Mouse (Mus musculus): ENCODE data around the gene Rbms3. TPM values are rescaled to one million over a fixed set of nuclear protein-coding genes. Genes with fewer than 3 reads are reported as not detected.

Gene Rbms3
- polyA plus RNA-seq, 1 experiment from 2014 or later = 13.1 TPM

DNA sequence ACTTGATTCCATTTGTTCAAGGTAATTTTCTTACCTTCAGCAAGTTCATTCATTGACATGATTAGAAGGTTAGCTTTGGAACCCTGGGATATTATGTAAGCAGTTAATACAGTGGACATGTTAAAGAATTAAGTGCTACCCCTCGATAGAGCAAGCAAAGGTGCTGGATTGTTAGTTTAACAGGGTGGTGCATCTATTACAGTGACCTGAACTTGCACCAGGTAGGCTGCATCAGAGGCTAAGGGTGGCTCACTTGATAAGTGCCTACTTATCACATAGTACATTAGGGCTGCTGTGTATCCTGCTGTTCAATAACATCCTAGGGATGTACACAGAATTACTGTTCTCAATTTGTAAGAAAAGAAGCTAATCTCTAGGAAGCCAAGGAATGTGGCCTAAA is 996.6 kb downstream of the Rbms3 start:
- no peak for ATAC-seq
- H3K4me1 ChIP-seq (replicated peaks; ENCODE audit: control insufficient read depth, insufficient read depth, low read length) = no peaks in the 10 kb centered on the region; the same call in 1 of the 2 replicates
- 52% methylated on average over 1 of the region's 1 CpGs for WGBS

DNA sequence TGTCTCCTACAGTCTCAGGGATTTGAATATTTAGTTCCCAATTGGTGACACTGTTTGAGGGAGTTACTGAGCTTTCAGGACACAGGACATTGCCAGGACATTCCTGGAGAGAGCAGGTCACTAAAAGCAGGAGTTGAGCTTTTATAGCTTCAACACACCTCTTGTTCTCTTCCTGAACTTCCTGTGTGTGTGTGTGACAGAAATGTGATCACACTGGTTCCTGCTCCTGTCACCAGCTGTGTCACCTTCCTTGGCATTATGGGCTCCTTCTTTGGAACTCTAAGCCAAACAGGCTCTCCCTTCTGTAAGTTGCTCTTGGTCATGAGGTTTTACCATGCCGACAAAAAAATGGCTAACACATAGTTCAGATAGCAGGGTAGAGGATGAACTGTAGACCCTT is 997.9 kb downstream of the Rbms3 start:
- H3K4me1 ChIP-seq (replicated peaks; ENCODE audit: control insufficient read depth, insufficient read depth, low read length) = no peaks in the 10 kb centered on the region; the same call in 1 of the 2 replicates
- no peak overlapping the region for H3K9ac ChIP-seq (ENCODE audit: low read depth, low read length)
- no peak overlapping the region for H3K27ac ChIP-seq (ENCODE audit: low read depth, low read length)
- no peak for TF ChIP-seq CTCF (IDR thresholded peaks at IDR 0.05; ENCODE audit: low read depth)
- 85% methylated on average over 1 of the region's 1 CpGs for WGBS
- no peak for ATAC-seq
- H3K36me3 ChIP-seq (ENCODE audit: control insufficient read depth, insufficient read depth) = no peaks in the 10 kb centered on the region
- H3K9me3 ChIP-seq (ENCODE audit: control insufficient read depth) = 0 out of 2 replicates have a peak, but pooled peaks cover 3% of the 10 kb centered on the region
- H3K27me3 ChIP-seq (replicated peaks; ENCODE audit: control insufficient read depth, insufficient read depth, low read length) = no peaks in the 10 kb centered on the region
- H3K4me2 ChIP-seq (replicated peaks; ENCODE audit: low read depth) = no peak overlapping the region
- H3K4me3 ChIP-seq (ENCODE audit: low read depth, low read length) = no peak overlapping the region

More for the DNA sequence above, 996.6 kb downstream of the Rbms3 start:
- Histone ChIP-seq H3K27me3 (replicated peaks; ENCODE audit: control insufficient read depth, insufficient read depth, low read length) (no peaks in the 10 kb centered on the region), H3K27ac (ENCODE audit: low read depth, low read length) (no peak overlapping the region), H3K4me3 (ENCODE audit: low read depth, low read length) (no peak overlapping the region), H3K36me3 (ENCODE audit: control insufficient read depth, insufficient read depth) (no peaks in the 10 kb centered on the region), H3K9me3 (ENCODE audit: control insufficient read depth) (0 out of 2 replicates have a peak, but pooled peaks cover 3% of the 10 kb centered on the region), H3K4me2 (replicated peaks; ENCODE audit: low read depth) (no peak overlapping the region), H3K9ac (ENCODE audit: low read depth, low read length) (no peak overlapping the region)
- TF ChIP-seq CTCF (IDR thresholded peaks at IDR 0.05; ENCODE audit: low read depth) = no peak

DNA sequence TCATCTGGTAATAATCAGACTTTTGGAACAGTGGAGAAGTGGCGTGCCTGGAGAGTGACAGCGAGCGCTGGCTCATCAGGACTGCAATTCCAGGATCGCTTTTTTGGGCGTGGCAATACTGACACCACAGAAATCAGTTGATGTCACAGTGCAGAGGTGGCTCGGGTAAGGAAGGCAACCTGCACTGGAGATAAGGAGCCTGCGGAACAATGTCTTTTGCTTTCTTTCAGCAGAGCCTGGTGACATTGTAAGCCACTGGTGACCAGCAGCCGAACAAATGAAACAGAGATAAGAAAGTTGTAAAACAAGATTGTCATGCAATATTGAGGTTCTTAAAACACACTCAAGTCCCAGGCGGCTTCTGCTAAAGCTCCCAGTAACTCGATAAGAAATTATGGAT is 998.9 kb downstream of the Rbms3 start:
- H3K36me3 ChIP-seq (ENCODE audit: control insufficient read depth, insufficient read depth) = no peaks in the 10 kb centered on the region
- H3K27ac ChIP-seq (ENCODE audit: low read depth, low read length) = no peak overlapping the region
- H3K4me3 ChIP-seq (ENCODE audit: low read depth, low read length) = no peak overlapping the region
- ATAC-seq = peak; percentile 38
- TF ChIP-seq CTCF (IDR thresholded peaks at IDR 0.05; ENCODE audit: low read depth) = no peak
- H3K27me3 ChIP-seq (replicated peaks; ENCODE audit: control insufficient read depth, insufficient read depth, low read length) = no peaks in the 10 kb centered on the region
- H3K4me2 ChIP-seq (replicated peaks; ENCODE audit: low read depth) = no peak overlapping the region; the same call in 1 of the 2 replicates
- H3K9me3 ChIP-seq (ENCODE audit: control insufficient read depth) = 0 out of 2 replicates have a peak, but pooled peaks cover 3% of the 10 kb centered on the region
- H3K9ac ChIP-seq (ENCODE audit: low read depth, low read length) = 0 out of 2 replicates have a peak overlapping the region, but pooled peaks have one; percentile 7
- WGBS = 38% methylated on average over 10 of the region's 10 CpGs
- no peaks in the 10 kb centered on the region; the same call in 1 of the 2 replicates for H3K4me1 ChIP-seq (replicated peaks; ENCODE audit: control insufficient read depth, insufficient read depth, low read length)

DNA sequence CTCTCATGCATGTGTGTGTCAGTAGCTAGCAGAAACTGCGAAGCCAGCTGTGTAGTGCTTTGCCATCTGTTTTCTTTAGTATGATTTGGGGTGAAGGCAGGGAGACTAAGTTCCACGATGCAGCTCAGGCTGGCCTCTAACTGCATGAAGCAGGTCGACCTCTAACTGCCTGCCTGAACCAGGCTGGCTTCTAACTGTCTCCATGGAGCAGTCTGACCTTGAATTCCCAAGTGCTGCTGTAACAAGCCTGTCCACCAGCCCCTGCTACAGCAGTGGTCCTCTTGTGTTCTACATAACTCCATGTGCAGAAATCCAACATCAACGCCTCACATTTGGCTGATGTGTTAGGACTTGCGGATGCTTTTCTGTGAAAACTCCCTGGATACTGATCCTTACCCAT is 1009.3 kb downstream of the Rbms3 start:
- Histone ChIP-seq H3K4me1 (replicated peaks; ENCODE audit: control insufficient read depth, insufficient read depth, low read length) (no peaks in the 10 kb centered on the region), H3K27me3 (replicated peaks; ENCODE audit: control insufficient read depth, insufficient read depth, low read length) (no peaks in the 10 kb centered on the region), H3K9me3 (ENCODE audit: control insufficient read depth) (no peaks in the 10 kb centered on the region), H3K9ac (ENCODE audit: low read depth, low read length) (no peak overlapping the region), H3K27ac (ENCODE audit: low read depth, low read length) (no peak overlapping the region), H3K36me3 (ENCODE audit: control insufficient read depth, insufficient read depth) (no peaks in the 10 kb centered on the region), H3K4me2 (replicated peaks; ENCODE audit: low read depth) (no peak overlapping the region), H3K4me3 (ENCODE audit: low read depth, low read length) (no peak overlapping the region)
- WGBS = 73% methylated on average over 5 of the region's 5 CpGs
- ATAC-seq = no peak
- no peak for TF ChIP-seq CTCF (IDR thresholded peaks at IDR 0.05; ENCODE audit: low read depth)

DNA sequence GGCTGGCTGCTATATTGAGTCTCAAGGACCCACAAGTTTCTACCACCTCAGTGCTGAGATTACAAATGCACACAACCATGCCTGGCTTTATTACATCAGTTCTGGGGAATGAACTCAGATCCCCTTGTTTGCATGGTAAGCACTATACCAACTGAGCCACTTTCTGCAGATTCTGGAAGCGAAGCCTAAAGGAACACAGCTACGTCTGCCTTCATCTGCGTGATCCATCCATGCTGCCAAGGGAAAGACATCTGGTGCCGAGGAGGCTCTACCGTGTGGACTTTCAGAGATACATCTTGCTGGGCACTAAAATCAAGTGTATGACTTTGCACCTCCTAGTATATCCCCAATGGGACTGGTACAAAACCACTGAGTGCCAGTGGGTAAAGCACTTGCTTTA is 1010.8 kb downstream of the Rbms3 start:
- H3K4me3 ChIP-seq (ENCODE audit: low read depth, low read length) = no peak overlapping the region
- 93% methylated on average over 5 of the region's 5 CpGs for WGBS
- TF ChIP-seq CTCF (IDR thresholded peaks at IDR 0.05; ENCODE audit: low read depth) = no peak
- no peak overlapping the region for H3K9ac ChIP-seq (ENCODE audit: low read depth, low read length)
- no peaks in the 10 kb centered on the region for H3K27me3 ChIP-seq (replicated peaks; ENCODE audit: control insufficient read depth, insufficient read depth, low read length)
- no peak overlapping the region for H3K27ac ChIP-seq (ENCODE audit: low read depth, low read length)
- no peak for ATAC-seq
- H3K4me1 ChIP-seq (replicated peaks; ENCODE audit: control insufficient read depth, insufficient read depth, low read length) = no peaks in the 10 kb centered on the region
- no peaks in the 10 kb centered on the region for H3K36me3 ChIP-seq (ENCODE audit: control insufficient read depth, insufficient read depth)
- H3K4me2 ChIP-seq (replicated peaks; ENCODE audit: low read depth) = no peak overlapping the region
- no peaks in the 10 kb centered on the region for H3K9me3 ChIP-seq (ENCODE audit: control insufficient read depth)

DNA sequence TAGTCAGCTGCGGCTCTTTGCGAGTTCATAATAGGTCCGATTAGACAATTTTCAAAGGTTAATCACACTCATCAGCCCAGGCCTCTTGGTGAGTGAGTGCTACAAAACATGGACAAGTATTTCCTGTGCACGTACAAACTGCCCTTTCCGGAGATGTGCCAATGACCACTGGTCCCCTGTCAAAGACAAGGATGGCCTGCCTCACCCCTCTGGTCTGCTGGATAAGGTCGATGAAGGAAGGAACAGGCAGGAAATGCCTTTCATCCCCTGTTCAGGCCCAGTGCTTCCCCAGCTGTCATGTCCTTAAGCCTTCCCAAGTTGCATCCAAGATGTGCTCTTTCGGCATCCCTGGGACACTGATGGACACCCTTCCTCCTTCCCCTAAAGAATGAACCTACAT is 1016.4 kb downstream of the Rbms3 start:
- H3K27ac ChIP-seq (ENCODE audit: low read depth, low read length) = no peak overlapping the region
- no peaks in the 10 kb centered on the region for H3K9me3 ChIP-seq (ENCODE audit: control insufficient read depth)

DNA sequence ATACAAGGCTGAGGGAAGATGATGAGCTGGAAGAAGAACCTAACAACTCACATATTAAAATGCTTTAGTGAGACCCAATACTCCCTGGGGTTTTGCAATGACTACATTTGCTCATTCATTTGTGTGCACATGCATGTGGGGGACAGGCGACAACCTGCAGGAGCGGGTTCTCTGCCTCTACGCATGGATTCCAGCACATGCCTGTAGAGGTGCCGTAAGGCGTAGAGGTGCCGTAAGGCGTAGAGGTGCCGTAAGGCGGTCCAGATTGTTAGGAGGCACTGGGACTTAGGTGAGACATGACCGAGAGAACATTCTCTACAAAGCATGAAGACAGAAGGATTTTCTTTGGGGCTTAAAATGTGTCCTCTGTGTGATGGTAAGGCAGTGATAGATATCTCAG is 1033.7 kb downstream of the Rbms3 start:
- Histone ChIP-seq H3K27ac (ENCODE audit: low read depth, low read length) (no peak overlapping the region), H3K36me3 (ENCODE audit: control insufficient read depth, insufficient read depth) (no peaks in the 10 kb centered on the region), H3K4me1 (replicated peaks; ENCODE audit: control insufficient read depth, insufficient read depth, low read length) (no peaks in the 10 kb centered on the region), H3K4me3 (ENCODE audit: low read depth, low read length) (no peak overlapping the region), H3K9me3 (ENCODE audit: control insufficient read depth) (no peaks in the 10 kb centered on the region), H3K9ac (ENCODE audit: low read depth, low read length) (no peak overlapping the region), H3K4me2 (replicated peaks; ENCODE audit: low read depth) (no peak overlapping the region), H3K27me3 (replicated peaks; ENCODE audit: control insufficient read depth, insufficient read depth, low read length) (no peaks in the 10 kb centered on the region)
- WGBS = 97% methylated on average over 10 of the region's 10 CpGs
- TF ChIP-seq CTCF (IDR thresholded peaks at IDR 0.05; ENCODE audit: low read depth) = no peak
- ATAC-seq = no peak

More for the DNA sequence above, 1016.4 kb downstream of the Rbms3 start:
- H3K9ac ChIP-seq (ENCODE audit: low read depth, low read length) = no peak overlapping the region
- TF ChIP-seq CTCF (IDR thresholded peaks at IDR 0.05; ENCODE audit: low read depth) = no peak
- no peaks in the 10 kb centered on the region for H3K4me1 ChIP-seq (replicated peaks; ENCODE audit: control insufficient read depth, insufficient read depth, low read length)
- ATAC-seq = no peak
- no peaks in the 10 kb centered on the region for H3K36me3 ChIP-seq (ENCODE audit: control insufficient read depth, insufficient read depth)
- no peak overlapping the region for H3K4me2 ChIP-seq (replicated peaks; ENCODE audit: low read depth)
- 78% methylated on average over 7 of the region's 7 CpGs for WGBS
- H3K27me3 ChIP-seq (replicated peaks; ENCODE audit: control insufficient read depth, insufficient read depth, low read length) = no peaks in the 10 kb centered on the region
- no peak overlapping the region for H3K4me3 ChIP-seq (ENCODE audit: low read depth, low read length)
